Mouse (Mus musculus): ENCODE data around the gene Aoc3. TPM values are rescaled to one million over a fixed set of nuclear protein-coding genes. Genes with fewer than 3 reads are reported as not detected.
"Not testable (repeated sequence)": the region's sequence is repeated elsewhere in the genome, so short reads cannot be mapped to it uniquely, and the experiment has no call there.

The Aoc3 gene
- polyA plus RNA-seq, 1 experiment from 2014 or later, result 0.94 TPM

DNA sequence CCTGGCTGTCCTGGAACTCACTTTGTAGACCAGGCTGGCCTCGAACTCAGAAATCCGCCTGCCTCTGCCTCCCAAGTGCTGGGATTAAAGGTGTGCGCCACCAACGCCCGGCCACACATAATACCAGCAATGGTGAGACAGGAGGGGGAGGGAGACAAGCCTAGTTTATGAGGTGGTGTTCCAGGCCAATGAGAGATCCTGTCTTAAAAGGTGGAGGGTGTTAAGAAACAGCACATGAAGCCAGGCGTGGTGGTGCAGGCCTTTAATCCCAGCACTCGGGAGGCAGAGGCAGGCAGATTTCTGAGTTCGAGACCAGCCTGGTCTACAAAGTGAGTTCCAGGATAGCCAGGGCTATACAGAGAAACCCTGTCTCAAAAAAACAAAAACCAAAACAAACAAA, 47.8 kb downstream of the Aoc3 start:
- H3K4me1 ChIP-seq; H3K36me3 ChIP-seq; H3K9ac ChIP-seq; H3K27me3 ChIP-seq; H3K9me3 ChIP-seq (replicated peaks); H3K4me2 ChIP-seq (replicated peaks); H3K27ac ChIP-seq (replicated peaks); ATAC-seq (ENCODE audit: insufficient number of reproducible peaks, low FRiP score, low TSS enrichment, low read depth); H3K4me3 ChIP-seq (replicated peaks): not testable (repeated sequence)
- 93% methylated on average over 8 of the region's 8 CpGs for WGBS

DNA sequence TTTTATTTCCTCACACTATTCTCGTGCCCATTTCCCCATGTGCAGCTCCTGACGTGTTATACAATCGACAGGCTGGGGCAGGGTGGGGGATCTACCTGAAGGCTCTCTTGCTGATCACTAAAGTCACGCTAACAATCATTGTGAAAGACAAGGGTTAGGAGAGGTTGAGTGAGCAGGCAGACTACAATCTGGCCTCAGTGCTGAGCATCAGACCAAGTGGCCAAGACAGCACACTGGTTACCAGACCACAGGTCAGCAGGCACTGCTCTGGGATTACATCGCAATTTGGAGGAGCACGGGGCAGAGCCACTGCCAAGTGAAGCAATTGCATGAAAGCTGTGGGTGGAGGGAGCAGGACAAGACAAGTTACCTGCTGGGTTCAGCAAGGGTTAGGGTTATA, 48.5 kb downstream of the Aoc3 start:
- no peak for ATAC-seq (ENCODE audit: insufficient number of reproducible peaks, low FRiP score, low TSS enrichment, low read depth)

GRCm38 (mm10) chr11:101381817-101382216, 51.4 kb downstream of the Aoc3 start:
- Histone ChIP-seq H3K36me3 (no peaks in the 10 kb centered on the region), H3K4me3 (replicated peaks) (no peak overlapping the region), H3K4me2 (replicated peaks) (no peak overlapping the region), H3K9me3 (replicated peaks) (no peaks in the 10 kb centered on the region), H3K27ac (replicated peaks) (no peak overlapping the region), H3K27me3 (no peaks in the 10 kb centered on the region), H3K4me1 (no peaks in the 10 kb centered on the region), H3K9ac (no peak overlapping the region)
- WGBS, result 11% methylated on average over 4 of the region's 4 CpGs
- no peak for ATAC-seq (ENCODE audit: insufficient number of reproducible peaks, low FRiP score, low TSS enrichment, low read depth)

More for the DNA sequence above, 48.5 kb downstream of the Aoc3 start:
- no peaks in the 10 kb centered on the region for H3K27me3 ChIP-seq
- no peak overlapping the region for H3K9ac ChIP-seq
- H3K4me2 ChIP-seq (replicated peaks), result no peak overlapping the region
- WGBS, result 79% methylated on average over 6 of the region's 6 CpGs
- H3K36me3 ChIP-seq, result no peaks in the 10 kb centered on the region
- H3K4me3 ChIP-seq (replicated peaks), result no peak overlapping the region
- no peak overlapping the region for H3K27ac ChIP-seq (replicated peaks)
- no peaks in the 10 kb centered on the region for H3K4me1 ChIP-seq
- no peaks in the 10 kb centered on the region for H3K9me3 ChIP-seq (replicated peaks)

Small RNA genes lying within 50 kb of the gene (microRNA-seq; reads per million reads assigned to microRNA genes)
- gene Gm25593 (ENCODE audit: borderline number of aligned reads), result not detected

Other genes with a start within 250 kb of the Aoc3 start
- gene Coasy, start 248.0 kb upstream of the Aoc3 start, polyA plus RNA-seq (2015; fragmentation: Nextera tagmentation; extraction: Ambion mirVana), result 43.2 and 44.9 TPM in 2 replicates
- gene Mlx, start 243.3 kb upstream of the Aoc3 start, polyA plus RNA-seq (2015; fragmentation: Nextera tagmentation; extraction: Ambion mirVana), result 50.3 and 52.0 TPM in 2 replicates
- gene Psmc3ip, start 235.2 kb upstream of the Aoc3 start, polyA plus RNA-seq (2015; fragmentation: Nextera tagmentation; extraction: Ambion mirVana), result 32.0 and 33.6 TPM in 2 replicates
- gene Retreg3, start 210.7 kb upstream of the Aoc3 start, polyA plus RNA-seq (2015; fragmentation: Nextera tagmentation; extraction: Ambion mirVana), result 25.3 and 26.7 TPM in 2 replicates
- 69.7 and 73.4 TPM in 2 replicates for gene Tubg1, start 210.7 kb upstream of the Aoc3 start, polyA plus RNA-seq (2015; fragmentation: Nextera tagmentation; extraction: Ambion mirVana)
- 11.1 and 11.9 TPM in 2 replicates for gene Tubg2, start 174.7 kb upstream of the Aoc3 start, polyA plus RNA-seq (2015; fragmentation: Nextera tagmentation; extraction: Ambion mirVana)
- gene Cntnap1, start 160.1 kb upstream of the Aoc3 start, polyA plus RNA-seq (2015; fragmentation: Nextera tagmentation; extraction: Ambion mirVana), result 2.0 and 2.2 TPM in 2 replicates
- 27.2 and 28.7 TPM in 2 replicates for gene Plekhh3, start 159.3 kb upstream of the Aoc3 start, polyA plus RNA-seq (2015; fragmentation: Nextera tagmentation; extraction: Ambion mirVana)
- gene Ccr10, start 155.2 kb upstream of the Aoc3 start, polyA plus RNA-seq (2015; fragmentation: Nextera tagmentation; extraction: Ambion mirVana), result 0.24 and 0.50 TPM in 2 replicates
- gene Ezh1, start 104.1 kb upstream of the Aoc3 start, polyA plus RNA-seq (2015; fragmentation: Nextera tagmentation; extraction: Ambion mirVana), result 16.5 and 18.7 TPM in 2 replicates
- 138 and 139 TPM in 2 replicates for gene Ramp2, start 84.6 kb upstream of the Aoc3 start, polyA plus RNA-seq (2015; fragmentation: Nextera tagmentation; extraction: Ambion mirVana)
- 122 and 133 TPM in 2 replicates for gene Vps25, start 76.9 kb upstream of the Aoc3 start, polyA plus RNA-seq (2015; fragmentation: Nextera tagmentation; extraction: Ambion mirVana)
- 12.5 and 14.3 TPM in 2 replicates for gene Wnk4, start 70.0 kb upstream of the Aoc3 start, polyA plus RNA-seq (2015; fragmentation: Nextera tagmentation; extraction: Ambion mirVana)
- 1.1 and 1.9 TPM in 2 replicates for gene Cntd1, start 51.6 kb upstream of the Aoc3 start, polyA plus RNA-seq (2015; fragmentation: Nextera tagmentation; extraction: Ambion mirVana)
- gene Coa3, start 51.5 kb upstream of the Aoc3 start, polyA plus RNA-seq (2015; fragmentation: Nextera tagmentation; extraction: Ambion mirVana), result 160 and 165 TPM in 2 replicates
- gene Becn1, start 28.3 kb upstream of the Aoc3 start, polyA plus RNA-seq (2015; fragmentation: Nextera tagmentation; extraction: Ambion mirVana), result 141 and 143 TPM in 2 replicates
- 124 and 126 TPM in 2 replicates for gene Psme3, start 14.4 kb upstream of the Aoc3 start, polyA plus RNA-seq (2015; fragmentation: Nextera tagmentation; extraction: Ambion mirVana)
- 1.1 and 1.6 TPM in 2 replicates for gene Aoc2, start 5.5 kb upstream of the Aoc3 start, polyA plus RNA-seq (2015; fragmentation: Nextera tagmentation; extraction: Ambion mirVana)
- not detected in 2 replicates for gene G6pc, start 37.0 kb downstream of the Aoc3 start, polyA plus RNA-seq (2015; fragmentation: Nextera tagmentation; extraction: Ambion mirVana)
- gene Aarsd1, start 87.0 kb downstream of the Aoc3 start, polyA plus RNA-seq (2015; fragmentation: Nextera tagmentation; extraction: Ambion mirVana), result 63.4 and 65.6 TPM in 2 replicates
- 9.7 and 11.4 TPM in 2 replicates for gene Gm27029, start 94.2 kb downstream of the Aoc3 start, polyA plus RNA-seq (2015; fragmentation: Nextera tagmentation; extraction: Ambion mirVana)
- 21.6 and 23.4 TPM in 2 replicates for gene Rundc1, start 94.5 kb downstream of the Aoc3 start, polyA plus RNA-seq (2015; fragmentation: Nextera tagmentation; extraction: Ambion mirVana)
- 19.8 and 22.1 TPM in 2 replicates for gene Ptges3l, start 94.7 kb downstream of the Aoc3 start, polyA plus RNA-seq (2015; fragmentation: Nextera tagmentation; extraction: Ambion mirVana)
- gene Rpl27, start 111.7 kb downstream of the Aoc3 start, polyA plus RNA-seq (2015; fragmentation: Nextera tagmentation; extraction: Ambion mirVana), result 306 and 328 TPM in 2 replicates
- gene Ifi35, start 117.8 kb downstream of the Aoc3 start, polyA plus RNA-seq (2015; fragmentation: Nextera tagmentation; extraction: Ambion mirVana), result 17.8 and 21.6 TPM in 2 replicates
- 12.1 and 13.5 TPM in 2 replicates for gene Rnd2, start 134.4 kb downstream of the Aoc3 start, polyA plus RNA-seq (2015; fragmentation: Nextera tagmentation; extraction: Ambion mirVana)
- 59.3 and 61.8 TPM in 2 replicates for gene Vat1, start 135.6 kb downstream of the Aoc3 start, polyA plus RNA-seq (2015; fragmentation: Nextera tagmentation; extraction: Ambion mirVana)
- gene Brca1, start 221.3 kb downstream of the Aoc3 start, polyA plus RNA-seq (2015; fragmentation: Nextera tagmentation; extraction: Ambion mirVana), result 8.1 and 8.8 TPM in 2 replicates
- gene Nbr1, start 221.5 kb downstream of the Aoc3 start, polyA plus RNA-seq (2015; fragmentation: Nextera tagmentation; extraction: Ambion mirVana), result 72.9 and 73.6 TPM in 2 replicates

Data from embryonic facial prominence, embryonic 15.5 days (tissue).